Mouse (Mus musculus) erythroblast, embryonic 14.5 days (primary cell): ENCODE measurements around the gene Slc35e2.

ENCODE experiments used
- GATA1 ChIP-seq: IDR thresholded peaks from 2 replicates; pipeline ENCODE4 v1.6.1; 2012; ENCODE audit warnings: low read length, inconsistent platforms, mixed read lengths
- TAL1 ChIP-seq: IDR thresholded peaks from 3 replicates; pipeline ENCODE4 v1.6.1; 2012; ENCODE audit warnings: low read length, inconsistent platforms, mixed read lengths

GRCm38 (mm10) chr4:155630267-155630666, 29.1 kb downstream of the Slc35e2 start:
- TF ChIP-seq GATA1 (no peak), TAL1 (no peak)
